Mouse (Mus musculus) hindbrain, embryonic 16.5 days (tissue): Measurements from ENCODE around the gene 4930524B15Rik. TPM values are rescaled to one million over a fixed set of nuclear protein-coding genes. Genes with fewer than 3 reads are reported as not detected.
"Not testable (repeated sequence)": the region's sequence is repeated elsewhere in the genome, so short reads cannot be mapped to it uniquely, and the experiment has no call there.

Experiments used
- ATAC-seq: fragments of 200-750 bp; cut with Nextera tagmentation; 2 replicates; pipeline ENCODE4 v1.8.0; 2017; ENCODE audit warnings: moderate TSS enrichment, moderate library complexity
- H3K27ac ChIP-seq: fragments of 300-500 bp; sonication (generic); 2 replicates; pipeline ENCODE4 v1.5.1; 2014; ENCODE audit warnings: low read depth, mild to moderate bottlenecking, control low read depth, low read length, moderate library complexity
- H3K27me3 ChIP-seq: fragments of 300-500 bp; sonication (generic); replicated peaks from 2 replicates; pipeline ENCODE4 v1.6.1; 2014; ENCODE audit warnings: low read length; ENCODE audit not compliant: control insufficient read depth, insufficient read depth
- H3K36me3 ChIP-seq: fragments of 300-500 bp; sonication (generic); 2 replicates; pipeline ENCODE4 v1.6.1; 2014; ENCODE audit warnings: mild to moderate bottlenecking, low read length, moderate library complexity, mixed read lengths; ENCODE audit not compliant: control insufficient read depth, insufficient read depth
- H3K4me1 ChIP-seq: fragments of 300-500 bp; sonication (generic); 2 replicates; pipeline ENCODE4 v1.6.1; 2014; ENCODE audit warnings: low read depth, low read length; ENCODE audit not compliant: control insufficient read depth, insufficient read depth
- H3K4me2 ChIP-seq: fragments of 300-500 bp; sonication (generic); 2 replicates; pipeline ENCODE4 v1.6.1; 2014; ENCODE audit warnings: mild to moderate bottlenecking, low read length, control low read depth, moderate library complexity
- H3K4me3 ChIP-seq: fragments of 300-500 bp; sonication (generic); 2 replicates; pipeline ENCODE4 v1.5.1; 2014; ENCODE audit warnings: mild to moderate bottlenecking, low read length, control low read depth, moderate library complexity
- H3K9ac ChIP-seq: fragments of 300-500 bp; sonication (generic); 2 replicates; pipeline ENCODE4 v1.6.1; 2014; ENCODE audit warnings: low read depth, mild to moderate bottlenecking, control low read depth, low read length, moderate library complexity
- H3K9me3 ChIP-seq: fragments of 300-500 bp; sonication (generic); 2 replicates; pipeline ENCODE4 v1.6.1; 2014; ENCODE audit warnings: mild to moderate bottlenecking, low read length, moderate library complexity; ENCODE audit not compliant: control insufficient read depth
- WGBS: fragments of 180-500 bp; shearing (Covaris S2); extraction: QIAGEN DNeasy Blood & Tissue Kit; methylation state at CpG from one replicate; pipeline ENCODE4 v1.1.7; 2014; 5-methylcytosine and 5-hydroxymethylcytosine counted together
- polyA plus RNA-seq: library from polyadenylated mRNA; unstranded; fragments of >200 nt; fragmentation: Nextera tagmentation; extraction: Ambion mirVana; gene quantifications from 2 replicates; pipeline ENCODE4 v1.2.1, GENCODE M21; 2015

Gene 4930524B15Rik
- polyA plus RNA-seq, 1 experiment from 2014 or later = 0.49 TPM

DNA sequence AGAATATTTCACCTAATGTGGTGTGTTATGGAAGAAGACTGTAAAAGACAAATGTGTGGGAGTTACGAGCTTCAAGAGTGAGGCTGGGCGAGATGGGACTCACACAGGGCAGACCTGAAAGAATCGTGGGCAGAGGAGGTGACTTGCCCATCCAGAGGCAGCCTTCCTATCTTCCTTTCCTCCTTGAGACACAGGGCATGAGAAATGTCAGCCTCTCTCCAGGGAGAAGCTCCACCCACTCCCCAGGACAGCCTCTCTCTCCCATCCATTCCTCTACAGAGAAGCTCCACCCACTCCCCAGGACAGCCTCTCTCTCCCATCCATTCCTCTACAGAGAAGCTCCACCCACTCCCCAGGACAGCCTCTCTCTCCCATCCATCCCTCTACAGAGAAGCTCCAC, 42.7 kb downstream of the 4930524B15Rik start:
- not testable (repeated sequence) for H3K27ac ChIP-seq, H3K9ac ChIP-seq, H3K27me3 ChIP-seq, H3K4me3 ChIP-seq, H3K4me2 ChIP-seq, ATAC-seq
- 90% methylated on average over 3 of the region's 3 CpGs for WGBS
- Histone ChIP-seq H3K9me3 (peaks cover 11% of the 10 kb centered on the region), H3K36me3 (peaks cover 35% of the 10 kb centered on the region), H3K4me1 (peaks cover 37% of the 10 kb centered on the region)

DNA sequence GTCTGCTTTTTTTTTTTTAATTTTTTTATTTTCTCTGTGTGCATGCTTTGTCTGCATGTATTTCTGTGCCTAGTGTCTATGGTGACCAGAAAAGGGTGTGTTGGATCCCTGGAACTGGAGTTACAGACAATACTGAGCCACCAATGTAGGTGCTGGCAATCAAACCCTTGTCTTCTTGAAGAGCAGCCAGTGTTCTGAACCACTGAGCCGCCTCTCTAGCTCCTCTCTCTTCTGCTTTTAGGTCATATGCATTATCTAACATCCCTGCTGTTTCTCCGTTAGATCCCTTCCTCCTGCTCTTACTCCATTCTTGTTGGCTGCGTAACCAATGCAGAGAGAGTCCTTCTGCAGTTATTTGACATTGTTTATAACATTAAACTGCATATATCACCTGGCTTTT, 43.5 kb downstream of the 4930524B15Rik start:
- peaks cover 31% of the 10 kb centered on the region for H3K4me1 ChIP-seq
- WGBS = 54% methylated on average over 3 of the region's 3 CpGs
- no peak overlapping the region for H3K4me3 ChIP-seq
- H3K27me3 ChIP-seq = no peaks in the 10 kb centered on the region
- no peak overlapping the region for H3K27ac ChIP-seq
- H3K9ac ChIP-seq = no peak overlapping the region
- H3K4me2 ChIP-seq = peak overlapping the region; percentile 28
- no peak for ATAC-seq
- peaks cover 11% of the 10 kb centered on the region for H3K9me3 ChIP-seq
- peaks cover 29% of the 10 kb centered on the region for H3K36me3 ChIP-seq

DNA sequence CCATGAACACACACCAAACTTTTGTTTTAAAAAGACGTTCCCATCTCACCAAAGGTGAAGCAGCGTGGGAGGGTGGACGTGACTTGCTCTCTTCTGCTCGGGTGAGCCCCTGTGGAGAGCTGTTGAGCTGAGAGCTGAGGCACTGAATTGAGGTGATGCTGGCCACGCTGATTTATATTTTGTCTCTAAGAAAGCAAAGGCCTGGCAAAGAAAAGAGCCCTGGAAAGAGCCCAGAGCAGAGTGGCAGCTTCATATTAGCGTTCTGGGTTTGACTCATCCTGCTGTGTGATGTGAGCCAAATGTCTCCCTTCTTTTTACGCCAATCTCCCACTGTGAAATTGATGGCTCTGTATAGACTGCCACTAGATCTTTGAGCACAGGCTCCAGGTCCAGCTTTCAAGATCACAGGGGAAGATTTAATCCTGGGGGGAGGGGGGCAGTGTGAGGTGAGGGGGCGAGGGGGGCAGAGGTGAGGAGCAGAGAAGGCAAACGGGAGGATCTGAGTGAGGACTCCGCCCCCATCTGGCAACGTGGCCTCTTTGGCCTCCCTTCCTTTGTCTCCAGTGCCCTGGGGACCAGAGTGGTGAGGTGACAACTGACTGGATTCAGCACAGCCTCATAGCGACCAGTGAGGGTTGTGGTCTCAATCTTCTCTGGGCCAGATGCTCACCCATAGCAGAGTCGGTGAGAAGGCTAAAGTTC, 44.7 kb downstream of the 4930524B15Rik start:
- H3K9ac ChIP-seq = no peak overlapping the region

DNA sequence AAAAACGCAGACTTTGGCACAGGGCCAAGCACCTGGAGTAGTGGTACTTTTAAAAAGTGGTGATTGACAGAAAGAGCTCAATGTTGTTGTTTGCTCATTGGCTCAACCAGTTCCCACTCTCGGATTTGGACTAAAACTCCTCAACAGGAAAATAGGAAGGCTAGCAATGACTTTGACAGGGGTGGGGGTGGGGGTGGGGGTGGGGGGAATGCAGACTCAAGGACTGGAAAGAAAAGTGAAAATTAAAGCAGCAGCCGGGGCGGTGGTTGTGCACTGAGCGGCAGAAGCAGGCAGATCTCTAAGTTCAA, 45.2 kb downstream of the 4930524B15Rik start:
- ATAC-seq = no peak
- H3K4me2 ChIP-seq = peak overlapping the region; percentile 34; the same call in 1 of the 2 replicates
- H3K27ac ChIP-seq = peak overlapping the region; percentile 63
- no peak overlapping the region for H3K4me3 ChIP-seq
- peaks cover 11% of the 10 kb centered on the region for H3K9me3 ChIP-seq
- H3K27me3 ChIP-seq = no peaks in the 10 kb centered on the region
- H3K4me1 ChIP-seq = peaks cover 31% of the 10 kb centered on the region
- no peak overlapping the region for H3K9ac ChIP-seq
- H3K36me3 ChIP-seq = peaks cover 21% of the 10 kb centered on the region
- 42% methylated on average over 5 of the region's 5 CpGs for WGBS

More for the DNA sequence above, 44.7 kb downstream of the 4930524B15Rik start:
- peak; percentile 76 for ATAC-seq
- H3K9me3 ChIP-seq = peaks cover 11% of the 10 kb centered on the region
- no peak overlapping the region for H3K4me3 ChIP-seq
- H3K27me3 ChIP-seq = no peaks in the 10 kb centered on the region
- H3K36me3 ChIP-seq = peaks cover 22% of the 10 kb centered on the region
- H3K4me2 ChIP-seq = peak overlapping the region; percentile 34
- H3K4me1 ChIP-seq = peaks cover 31% of the 10 kb centered on the region
- H3K27ac ChIP-seq = peak overlapping the region; percentile 63
- 10% methylated on average over 13 of the region's 13 CpGs for WGBS

- no peak for ATAC-seq
- Histone ChIP-seq H3K4me2 (no peak overlapping the region), H3K4me1 (peaks cover 31% of the 10 kb centered on the region)
Measured at GRCm38 (mm10) chr11:32011867-32012603, 46.6 kb downstream of the 4930524B15Rik start.

GRCm38 (mm10) chr11:32013014-32013427, 47.6 kb downstream of the 4930524B15Rik start:
- Histone ChIP-seq H3K27me3 (no peaks in the 10 kb centered on the region), H3K4me3 (no peak overlapping the region), H3K9me3 (no peaks in the 10 kb centered on the region), H3K4me2 (no peak overlapping the region), H3K4me1 (peaks cover 31% of the 10 kb centered on the region), H3K36me3 (no peaks in the 10 kb centered on the region), H3K9ac (no peak overlapping the region), H3K27ac (no peak overlapping the region)
- no peak for ATAC-seq
- WGBS = 78% methylated on average over 4 of the region's 4 CpGs

More at GRCm38 (mm10) chr11:32011867-32012603, 46.6 kb downstream of the 4930524B15Rik start:
- Histone ChIP-seq H3K27ac (peak overlapping the region; percentile 29), H3K27me3 (no peaks in the 10 kb centered on the region), H3K9me3 (peaks cover 3% of the 10 kb centered on the region; the same call in 1 of the 2 replicates), H3K9ac (no peak overlapping the region), H3K36me3 (peaks cover 7% of the 10 kb centered on the region), H3K4me3 (no peak overlapping the region)
- 52% methylated on average over 9 of the region's 9 CpGs for WGBS

DNA sequence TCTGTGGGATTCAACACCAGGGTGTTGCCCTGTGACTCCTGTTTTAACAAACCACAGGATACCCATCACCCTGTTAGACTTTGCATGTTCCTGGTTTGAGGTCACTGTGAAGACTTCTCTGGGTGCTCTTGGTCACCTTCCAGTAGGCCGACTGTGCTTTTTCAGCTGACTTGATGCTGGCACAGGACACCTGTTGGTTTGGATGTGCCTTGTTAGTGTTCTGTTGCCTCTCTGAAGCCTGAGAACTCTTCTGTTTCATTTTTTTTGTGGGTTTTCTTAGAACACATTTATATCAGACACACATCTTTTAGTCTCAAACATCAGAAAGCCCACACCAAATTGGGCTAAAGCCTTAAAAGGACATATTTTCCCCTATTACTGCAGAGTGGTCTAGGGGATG, 48.2 kb downstream of the 4930524B15Rik start:
- Histone ChIP-seq H3K4me2 (no peak overlapping the region), H3K9me3 (no peaks in the 10 kb centered on the region), H3K27me3 (no peaks in the 10 kb centered on the region), H3K9ac (no peak overlapping the region), H3K4me1 (peaks cover 35% of the 10 kb centered on the region), H3K36me3 (no peaks in the 10 kb centered on the region), H3K4me3 (no peak overlapping the region), H3K27ac (no peak overlapping the region)
- ATAC-seq = no peak
- WGBS = 76% methylated on average over 1 of the region's 1 CpGs

- no peaks in the 10 kb centered on the region for H3K9me3 ChIP-seq
- 56% methylated on average over 4 of the region's 4 CpGs for WGBS
- no peak overlapping the region for H3K4me2 ChIP-seq
- H3K27ac ChIP-seq = no peak overlapping the region
- H3K4me3 ChIP-seq = no peak overlapping the region
- H3K36me3 ChIP-seq = peaks cover 10% of the 10 kb centered on the region
- no peaks in the 10 kb centered on the region for H3K27me3 ChIP-seq
- ATAC-seq = peak; percentile 10; the same call in 1 of the 2 replicates
- no peak overlapping the region for H3K9ac ChIP-seq
- peaks cover 22% of the 10 kb centered on the region for H3K4me1 ChIP-seq
Measured at GRCm38 (mm10) chr11:32018201-32018600, 52.8 kb downstream of the 4930524B15Rik start.
